Mouse (Mus musculus) stomach, postnatal 0 days (tissue): ENCODE data around the gene Col5a1.

Source experiments
- CTCF ChIP-seq: IDR thresholded peaks from 2 replicates; pipeline ENCODE4 v1.5.1; 2016; ENCODE audit warnings: antibody characterized with exemption, low read depth, mild to moderate bottlenecking, moderate library complexity
- EP300 ChIP-seq: optimal IDR thresholded peaks from 2 replicates; pipeline ENCODE3; 2016; ENCODE audit warnings: antibody characterized with exemption

DNA sequence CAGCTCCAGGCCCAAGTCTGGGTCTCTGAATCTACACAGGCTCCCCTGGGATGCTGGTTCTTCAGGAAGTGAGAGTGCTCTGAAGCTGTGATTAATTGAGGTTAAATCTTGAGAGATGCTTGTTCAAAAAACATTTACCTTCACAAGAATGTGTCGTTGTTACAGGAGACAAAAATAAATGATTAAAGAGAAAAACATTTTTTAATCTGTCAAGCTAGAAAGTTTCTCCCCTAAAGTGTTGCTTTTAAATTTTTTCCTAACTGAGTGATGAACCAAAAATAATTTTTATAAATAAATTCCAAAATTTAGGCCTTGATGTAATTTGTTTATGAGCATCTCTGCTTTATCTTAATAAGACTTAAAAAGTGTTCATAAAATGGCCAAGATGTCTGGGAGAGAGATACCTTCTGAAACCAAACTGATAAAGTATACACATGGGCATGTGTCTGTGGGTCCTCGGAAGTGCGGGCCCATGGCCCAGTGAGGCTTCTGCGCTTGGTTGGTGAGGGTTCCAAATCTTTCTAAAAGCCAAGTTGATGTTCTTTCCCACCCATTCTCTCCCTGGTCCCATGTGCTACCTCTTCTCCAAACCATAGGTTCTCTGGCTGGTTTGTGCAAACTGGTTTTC, 177.6 kb downstream of the Col5a1 start:
- TF ChIP-seq CTCF (no peak), EP300 (no peak)
